Mouse (Mus musculus) lung, embryonic 14.5 days (tissue): Measurements from ENCODE around the gene Spg11. TPM values are rescaled to one million over a fixed set of nuclear protein-coding genes. Genes with fewer than 3 reads are reported as not detected.

Experiments
- ATAC-seq: fragments of 200-750 bp; cut with Nextera tagmentation; 2 replicates; pipeline ENCODE4 v1.8.0; 2017; ENCODE audit warnings: mild to moderate bottlenecking, moderate TSS enrichment, moderate library complexity; ENCODE audit not compliant: insufficient read depth
- DNase-seq: peaks from one replicate; pipeline ENCODE4 v3.0.0-alpha.2; 2015
- H3K27ac ChIP-seq: fragments of 300-500 bp; sonication (generic); 2 replicates; pipeline ENCODE4 v1.5.1; 2014; ENCODE audit warnings: low read depth, mild to moderate bottlenecking, moderate library complexity
- H3K27me3 ChIP-seq: fragments of 300-500 bp; sonication (generic); 2 replicates; pipeline ENCODE4 v1.6.1; 2014; ENCODE audit warnings: low read length, control low read depth; ENCODE audit not compliant: insufficient read depth
- H3K36me3 ChIP-seq: fragments of 300-500 bp; sonication (generic); 2 replicates; pipeline ENCODE4 v1.6.1; 2014; ENCODE audit warnings: control low read depth; ENCODE audit not compliant: insufficient read depth
- H3K4me1 ChIP-seq: fragments of 300-500 bp; sonication (generic); 2 replicates; pipeline ENCODE4 v1.6.1; 2014; ENCODE audit warnings: antibody characterized with exemption, control low read depth; ENCODE audit not compliant: insufficient read depth
- H3K4me2 ChIP-seq: fragments of 300-500 bp; sonication (generic); 2 replicates; pipeline ENCODE4 v1.6.1; 2014; ENCODE audit warnings: mild to moderate bottlenecking
- H3K4me3 ChIP-seq: fragments of 300-500 bp; sonication (generic); 2 replicates; pipeline ENCODE4 v1.5.1; 2014; ENCODE audit warnings: low read depth, low read length
- H3K9ac ChIP-seq: fragments of 300-500 bp; sonication (generic); 2 replicates; pipeline ENCODE4 v1.6.1; 2014
- H3K9me3 ChIP-seq: fragments of 300-500 bp; sonication (generic); 2 replicates; pipeline ENCODE4 v1.6.1; 2016; ENCODE audit warnings: low read depth, low read length, control low read depth
- CTCF ChIP-seq: IDR thresholded peaks from 2 replicates; pipeline ENCODE4 v1.5.1; 2016; ENCODE audit warnings: antibody characterized with exemption, low read depth
- WGBS: fragments of 180-500 bp; shearing (Covaris S2); extraction: QIAGEN DNeasy Blood & Tissue Kit; methylation state at CpG from one replicate; pipeline ENCODE4 v1.1.7; 2014; 5-methylcytosine and 5-hydroxymethylcytosine counted together
- polyA plus RNA-seq: library from polyadenylated mRNA; unstranded; fragments of >200 nt; fragmentation: Nextera tagmentation; extraction: Ambion mirVana; gene quantifications from 2 replicates; pipeline ENCODE4 v1.2.1, GENCODE M21; 2014

Gene Spg11
- polyA plus RNA-seq, 1 experiment from 2014 or later = 14.3 TPM

- ATAC-seq = no peak
- no peak overlapping the region for H3K4me2 ChIP-seq
These were observed 27.6 kb upstream of the Spg11 start for GRCm38 (mm10) chr2:122145756-122146155.

DNA sequence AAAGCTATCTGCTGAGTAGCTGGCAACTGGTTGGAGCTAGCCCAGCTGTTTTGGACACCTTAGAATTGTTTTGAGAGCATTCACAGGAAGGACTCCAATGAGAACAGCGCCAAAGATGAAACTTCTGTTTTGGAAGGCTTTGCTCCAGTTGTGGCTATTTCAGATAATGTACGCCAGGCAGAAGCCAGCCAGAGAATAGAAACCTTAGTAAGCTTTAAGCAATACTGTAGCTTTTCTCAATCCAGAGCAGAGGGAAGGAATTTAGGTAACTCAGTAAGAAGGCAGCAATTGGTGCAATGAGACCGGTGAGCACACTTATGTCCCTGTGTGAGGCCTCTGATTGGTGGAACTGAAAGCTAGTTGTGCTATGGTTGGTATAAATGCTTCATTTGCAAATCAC is 24.9 kb upstream of the Spg11 start:
- H3K4me3 ChIP-seq = no peak overlapping the region
- no peaks in the 10 kb centered on the region for H3K9me3 ChIP-seq
- H3K27me3 ChIP-seq = no peaks in the 10 kb centered on the region
- no peak overlapping the region for H3K4me2 ChIP-seq
- no peaks in the 10 kb centered on the region for H3K36me3 ChIP-seq
- TF ChIP-seq CTCF = no peak
- DNase-seq = no peak
- H3K4me1 ChIP-seq = no peaks in the 10 kb centered on the region; the same call in 1 of the 2 replicates
- WGBS = 84% methylated on average over 3 of the region's 3 CpGs
- ATAC-seq = no peak
- H3K9ac ChIP-seq = no peak overlapping the region
- H3K27ac ChIP-seq = no peak overlapping the region

More at GRCm38 (mm10) chr2:122145756-122146155, 27.6 kb upstream of the Spg11 start:
- Histone ChIP-seq H3K9me3 (no peaks in the 10 kb centered on the region), H3K9ac (no peak overlapping the region), H3K4me1 (peaks cover 5% of the 10 kb centered on the region), H3K4me3 (no peak overlapping the region), H3K27ac (no peak overlapping the region), H3K36me3 (no peaks in the 10 kb centered on the region), H3K27me3 (no peaks in the 10 kb centered on the region)
- TF ChIP-seq CTCF = no peak
- 49% methylated on average over 4 of the region's 4 CpGs for WGBS
- no peak for DNase-seq

GRCm38 (mm10) chr2:122141332-122141967 is 23.3 kb upstream of the Spg11 start:
- H3K9ac ChIP-seq = no peak overlapping the region
- DNase-seq (no peak), ATAC-seq (no peak)
- H3K36me3 ChIP-seq = no peaks in the 10 kb centered on the region
- H3K4me1 ChIP-seq = no peaks in the 10 kb centered on the region
- H3K9me3 ChIP-seq = no peaks in the 10 kb centered on the region
- WGBS = 61% methylated on average over 5 of the region's 5 CpGs
- no peak overlapping the region for H3K27ac ChIP-seq
- no peak overlapping the region for H3K4me2 ChIP-seq
- H3K4me3 ChIP-seq = no peak overlapping the region
- TF ChIP-seq CTCF = 0 out of 2 replicates have a peak, but pooled peaks have one; percentile 4
- no peaks in the 10 kb centered on the region for H3K27me3 ChIP-seq

DNA sequence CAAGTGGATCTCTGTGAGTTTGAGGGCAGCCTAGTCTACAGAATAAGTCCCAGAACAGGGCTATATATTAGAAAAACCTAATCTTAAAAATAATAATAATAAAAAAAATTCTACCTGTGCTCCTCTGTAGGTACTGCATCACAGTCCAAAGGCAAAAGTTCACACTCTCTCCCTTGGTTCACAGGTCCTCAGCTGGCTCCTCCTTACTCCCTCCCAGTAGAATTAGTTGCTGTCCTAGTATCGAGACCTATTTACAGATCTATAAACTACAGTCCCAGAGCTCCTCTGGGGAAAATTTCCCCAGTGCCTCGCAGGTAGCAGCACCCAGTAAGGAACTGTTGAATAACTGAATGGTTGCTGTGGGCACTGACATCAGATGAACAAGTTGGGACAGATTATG is 22.6 kb upstream of the Spg11 start:
- no peaks in the 10 kb centered on the region for H3K9me3 ChIP-seq
- H3K27me3 ChIP-seq = no peaks in the 10 kb centered on the region
- no peak overlapping the region for H3K4me3 ChIP-seq
- WGBS = 74% methylated on average over 2 of the region's 2 CpGs
- H3K4me1 ChIP-seq = no peaks in the 10 kb centered on the region
- no peaks in the 10 kb centered on the region for H3K36me3 ChIP-seq
- DNase-seq (no peak), ATAC-seq (no peak)
- H3K27ac ChIP-seq = no peak overlapping the region
- no peak overlapping the region for H3K4me2 ChIP-seq
- no peak for TF ChIP-seq CTCF
- H3K9ac ChIP-seq = no peak overlapping the region

DNA sequence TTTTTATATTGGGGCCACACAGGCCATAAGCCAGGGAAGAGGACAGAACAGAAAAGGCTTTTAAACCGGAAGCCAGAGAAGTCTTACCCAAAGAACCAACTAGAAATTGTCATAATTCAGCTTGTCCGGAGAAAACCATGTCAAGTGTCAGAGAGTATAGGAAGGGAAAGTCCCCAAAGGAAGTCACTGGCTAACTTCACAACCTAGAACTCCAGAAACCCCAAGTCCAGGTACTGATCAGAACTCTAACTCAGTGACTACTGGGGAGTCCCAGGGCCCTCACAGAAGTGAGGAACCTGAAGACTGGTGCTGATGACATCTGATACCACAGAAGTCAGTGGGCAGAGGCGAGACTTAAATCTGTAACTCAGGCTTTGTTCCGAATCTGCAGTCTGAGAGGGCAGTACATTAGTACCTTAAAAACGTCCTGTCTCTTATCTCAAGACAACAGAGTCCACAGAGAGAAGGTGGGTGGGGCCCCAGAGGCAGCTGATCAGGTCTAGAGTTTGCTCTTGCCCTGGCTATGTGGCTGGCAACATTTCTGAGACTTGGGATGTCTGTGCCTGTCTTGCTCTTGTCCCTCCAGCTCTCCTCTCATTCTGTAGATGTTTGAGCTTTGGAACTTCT is 19.8 kb upstream of the Spg11 start:
- no peaks in the 10 kb centered on the region for H3K36me3 ChIP-seq
- no peak overlapping the region for H3K9ac ChIP-seq
- H3K27ac ChIP-seq = no peak overlapping the region
- no peak overlapping the region for H3K4me2 ChIP-seq
- TF ChIP-seq CTCF = no peak
- DNase-seq (no peak), ATAC-seq (no peak)
- 44% methylated on average over 5 of the region's 5 CpGs for WGBS
- H3K4me3 ChIP-seq = no peak overlapping the region
- no peaks in the 10 kb centered on the region for H3K27me3 ChIP-seq
- no peaks in the 10 kb centered on the region for H3K4me1 ChIP-seq
- H3K9me3 ChIP-seq = no peaks in the 10 kb centered on the region

DNA sequence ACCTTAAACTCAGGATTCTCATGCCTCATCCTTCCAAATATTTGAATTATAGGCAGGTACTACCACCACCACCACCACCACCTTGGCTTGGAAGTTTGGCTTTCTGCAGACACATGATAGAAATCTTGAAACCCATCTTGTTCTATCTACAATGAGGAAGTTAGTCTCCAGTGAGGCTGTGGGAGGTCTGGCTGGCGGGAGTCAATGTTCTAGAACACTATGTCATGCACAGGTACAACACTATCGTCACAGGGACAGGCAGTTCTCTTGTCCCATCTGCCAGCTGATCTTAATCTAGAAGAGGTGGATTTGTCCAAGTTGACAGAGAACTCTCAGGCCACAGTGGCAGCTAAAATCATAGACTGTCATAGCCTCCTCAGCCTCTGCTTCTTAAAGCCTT is 14.4 kb upstream of the Spg11 start:
- no peak overlapping the region for H3K4me2 ChIP-seq
- no peak overlapping the region for H3K9ac ChIP-seq
- no peak for ATAC-seq
- no peak overlapping the region for H3K27ac ChIP-seq
- H3K9me3 ChIP-seq = no peaks in the 10 kb centered on the region
- no peak for DNase-seq
- H3K36me3 ChIP-seq = no peaks in the 10 kb centered on the region
- no peak overlapping the region for H3K4me3 ChIP-seq
- WGBS = 76% methylated on average over 2 of the region's 2 CpGs
- no peaks in the 10 kb centered on the region for H3K27me3 ChIP-seq
- no peaks in the 10 kb centered on the region for H3K4me1 ChIP-seq
- TF ChIP-seq CTCF = no peak

DNA sequence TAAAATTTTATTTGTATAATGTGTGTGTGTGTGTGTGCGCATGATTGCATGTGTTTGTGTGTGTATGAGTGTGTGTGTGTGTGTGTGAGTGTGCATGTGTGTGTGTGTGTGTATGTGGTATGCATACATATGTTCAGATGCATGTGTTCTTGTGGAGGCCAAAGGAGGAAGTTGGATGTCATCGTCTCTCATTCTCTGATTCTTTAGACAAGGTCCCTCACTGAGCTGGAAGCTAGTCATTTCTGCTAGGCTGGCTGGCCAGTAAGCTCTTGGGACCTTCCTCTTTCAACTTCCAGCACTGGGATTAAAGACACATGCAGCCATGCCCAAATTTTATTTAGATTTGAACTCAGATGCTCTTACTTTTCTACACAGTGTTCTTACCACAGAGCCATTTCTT is 13.9 kb upstream of the Spg11 start:
- DNase-seq (no peak), ATAC-seq (no peak)
- Histone ChIP-seq H3K4me2 (no peak overlapping the region), H3K4me1 (no peaks in the 10 kb centered on the region), H3K27ac (no peak overlapping the region), H3K9me3 (no peaks in the 10 kb centered on the region), H3K9ac (no peak overlapping the region), H3K36me3 (no peaks in the 10 kb centered on the region), H3K4me3 (no peak overlapping the region), H3K27me3 (no peaks in the 10 kb centered on the region)
- WGBS = 89% methylated on average over 2 of the region's 2 CpGs
- no peak for TF ChIP-seq CTCF
